ENCODE assay signal across 17 mouse cellular contexts in the genomic region with DNA sequence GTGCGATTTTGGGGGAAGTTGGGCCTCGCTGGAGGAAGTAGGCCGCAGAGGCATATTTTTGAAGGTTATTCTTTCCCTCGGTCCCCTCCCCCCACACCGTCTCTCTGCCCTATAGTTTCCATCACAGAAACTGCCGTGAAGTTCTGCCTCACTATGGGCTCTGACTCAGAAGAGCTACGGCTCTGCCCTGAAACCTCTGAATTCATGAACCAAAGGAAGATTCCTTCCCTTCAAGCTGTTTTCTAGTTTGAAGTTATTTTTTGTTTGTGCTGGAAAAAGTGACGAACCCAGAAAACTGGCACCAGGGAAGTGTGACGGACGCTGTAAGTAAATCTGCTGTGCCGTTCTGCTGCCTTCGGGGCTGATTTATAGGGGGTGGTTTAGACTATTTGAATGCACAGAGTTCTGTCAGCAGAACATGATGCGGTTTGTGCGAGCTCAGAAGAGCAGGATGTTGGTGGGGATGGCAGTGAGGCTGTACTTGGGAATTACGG.
DNase-seq lines count a peak whose midpoint lies in the region; ATAC-seq and TF ChIP-seq lines count a peak whose summit lies in the region.
"Had no signal": no experiment of that assay in that cellular context is flagged by ENCODE, and none has a peak within 500 bp of the region (broad histone marks: within the 10 kb centered on the region; RNA-seq: fewer than 3 reads in every experiment).

No protein-coding gene starts in this region.

- WGBS in forebrain, embryonic 13.5 days = 82% methylated on average over 15 of the region's 15 CpGs
- WGBS in forebrain, embryonic 11.5 days = 86% methylated on average over 15 of the region's 15 CpGs
- WGBS in midbrain, embryonic 13.5 days = 87% methylated on average over 15 of the region's 15 CpGs
- WGBS in midbrain, embryonic 10.5 days = 91% methylated on average over 15 of the region's 15 CpGs
- WGBS in heart, adult 2 months = 80% methylated on average over 15 of the region's 15 CpGs

- H3K4me1 ChIP-seq in forebrain, embryonic 13.5 days = peaks cover 39% of the 10 kb centered on the region
- peaks cover 15% of the 10 kb centered on the region for H3K4me1 ChIP-seq in forebrain, embryonic 11.5 days (replicated peaks; ENCODE audit: control insufficient read depth, insufficient read depth, low read length)
- H3K4me1 ChIP-seq in midbrain, embryonic 13.5 days (replicated peaks) = peaks cover 26% of the 10 kb centered on the region
- peaks cover 33% of the 10 kb centered on the region for H3K4me1 ChIP-seq in midbrain, embryonic 10.5 days
- H3K4me1 ChIP-seq in heart, adult 2 months (ENCODE audit: control insufficient read depth, insufficient read depth, low read length) = no peaks in the 10 kb centered on the region
- H3K4me1 ChIP-seq: liver, embryonic 13.5 days had no signal

- TF ChIP-seq CTCF in heart, adult 2 months (IDR thresholded peaks at IDR 0.05) = no peak

- H3K27me3 ChIP-seq in forebrain, embryonic 13.5 days = no peaks in the 10 kb centered on the region
- H3K27me3 ChIP-seq in forebrain, embryonic 11.5 days (ENCODE audit: control insufficient read depth, insufficient read depth, low read length) = no peaks in the 10 kb centered on the region
- H3K27me3 ChIP-seq in midbrain, embryonic 13.5 days = no peaks in the 10 kb centered on the region
- H3K27me3 ChIP-seq in midbrain, embryonic 10.5 days (ENCODE audit: low read depth, poor library complexity, severe bottlenecking) = no peaks in the 10 kb centered on the region
- no peaks in the 10 kb centered on the region for H3K27me3 ChIP-seq in splenic B cell, adult 2 months (ENCODE audit: control insufficient read depth, insufficient read depth, low read length, poor library complexity, severe bottlenecking)
- H3K27me3 ChIP-seq in heart, adult 2 months (ENCODE audit: control insufficient read depth, insufficient read depth, low read length) = no peaks in the 10 kb centered on the region
- H3K27me3 ChIP-seq: liver, embryonic 13.5 days; lung, embryonic 15.5 days; stomach, embryonic 15.5 days had no signal

- no peak overlapping the region for H3K9ac ChIP-seq in forebrain, embryonic 13.5 days
- H3K9ac ChIP-seq in forebrain, embryonic 11.5 days (ENCODE audit: low read length) = no peak overlapping the region
- no peak overlapping the region for H3K9ac ChIP-seq in midbrain, embryonic 13.5 days (replicated peaks)
- H3K9ac ChIP-seq in heart, adult 2 months (ENCODE audit: low read depth, low read length) = no peak overlapping the region
- H3K9ac ChIP-seq: liver, embryonic 13.5 days; lung, embryonic 15.5 days; stomach, embryonic 15.5 days had no signal

- no peak overlapping the region for H3K4me3 ChIP-seq in forebrain, embryonic 13.5 days
- no peak overlapping the region for H3K4me3 ChIP-seq in forebrain, embryonic 11.5 days (ENCODE audit: low read depth, low read length)
- no peak overlapping the region for H3K4me3 ChIP-seq in midbrain, embryonic 13.5 days (replicated peaks)
- no peak overlapping the region for H3K4me3 ChIP-seq in midbrain, embryonic 10.5 days
- H3K4me3 ChIP-seq in heart, adult 2 months = no peak overlapping the region
- H3K4me3 ChIP-seq: liver, embryonic 13.5 days; lung, embryonic 15.5 days; stomach, embryonic 15.5 days had no signal

- H3K27ac ChIP-seq in forebrain, embryonic 13.5 days = peak overlapping the region; percentile 86; the same call in 1 of the 2 replicates
- H3K27ac ChIP-seq in forebrain, embryonic 11.5 days (ENCODE audit: low read depth, low read length) = no peak overlapping the region
- H3K27ac ChIP-seq in midbrain, embryonic 13.5 days = peak overlapping the region; percentile 25; the same call in 1 of the 2 replicates
- no peak overlapping the region for H3K27ac ChIP-seq in midbrain, embryonic 10.5 days (replicated peaks)
- H3K27ac ChIP-seq in heart, adult 2 months = no peak overlapping the region
- H3K27ac ChIP-seq: liver, embryonic 13.5 days; lung, embryonic 15.5 days; macrophage; stomach, embryonic 15.5 days had no signal

- intact Hi-C loops in heart, adult 2 months (cut with DNase I) = no loop called here

- TF ChIP-seq EP300 in heart, adult 2 months (IDR thresholded peaks at IDR 0.05; ENCODE audit: insufficient read depth, low read depth, low read length) = no peak

- peaks cover 5% of the 10 kb centered on the region for H3K9me3 ChIP-seq in forebrain, embryonic 13.5 days (replicated peaks)
- no peaks in the 10 kb centered on the region for H3K9me3 ChIP-seq in forebrain, embryonic 11.5 days (ENCODE audit: control insufficient read depth, low read length)
- no peaks in the 10 kb centered on the region; the same call in 1 of the 2 replicates for H3K9me3 ChIP-seq in midbrain, embryonic 13.5 days
- H3K9me3 ChIP-seq in midbrain, embryonic 10.5 days (replicated peaks) = peaks cover 5% of the 10 kb centered on the region; the same call in 1 of the 2 replicates
- H3K9me3 ChIP-seq: G1E; liver, embryonic 13.5 days; lung, embryonic 15.5 days; stomach, embryonic 15.5 days had no signal

- DNase-seq in forebrain, embryonic 11.5 days (ENCODE audit: low spot score) = no peak
- no peak for DNase-seq in midbrain, embryonic 10.5 days (ENCODE audit: low spot score)
- peak; percentile 3 for DNase-seq in splenic B cell, adult 2 months (ENCODE audit: low read depth, low spot score)
- no peak for DNase-seq in heart, adult 2 months
- DNase-seq in thymus, postnatal 36 days = no peak
- DNase-seq: B cell, adult 2 months; kidney, postnatal 10 days; liver, embryonic 13.5 days had no signal

- H3K4me2 ChIP-seq in forebrain, embryonic 13.5 days = no peak overlapping the region
- no peak overlapping the region for H3K4me2 ChIP-seq in forebrain, embryonic 11.5 days (ENCODE audit: low read depth, low read length, severe bottlenecking)
- H3K4me2 ChIP-seq in midbrain, embryonic 13.5 days (replicated peaks) = no peak overlapping the region
- H3K4me2 ChIP-seq: liver, embryonic 13.5 days; lung, embryonic 15.5 days; stomach, embryonic 15.5 days had no signal

- no peak for TF ChIP-seq POLR2A in heart, adult 2 months (IDR thresholded peaks at IDR 0.05; ENCODE audit: insufficient read depth, low read depth, low read length)

- H3K79me2 ChIP-seq in heart, adult 2 months (replicated peaks; ENCODE audit: control insufficient read depth, insufficient read depth, low read length) = no peaks in the 10 kb centered on the region

- H3K36me3 ChIP-seq in forebrain, embryonic 13.5 days (ENCODE audit: poor library complexity, severe bottlenecking) = peaks cover 83% of the 10 kb centered on the region
- peaks cover 39% of the 10 kb centered on the region for H3K36me3 ChIP-seq in forebrain, embryonic 11.5 days (ENCODE audit: control insufficient read depth, insufficient read depth, low read length)
- H3K36me3 ChIP-seq in midbrain, embryonic 13.5 days = peaks cover 78% of the 10 kb centered on the region
- peaks cover 100% of the 10 kb centered on the region for H3K36me3 ChIP-seq in midbrain, embryonic 10.5 days
- no peaks in the 10 kb centered on the region for H3K36me3 ChIP-seq in splenic B cell, adult 2 months (ENCODE audit: control insufficient read depth, insufficient read depth, low read length, poor library complexity, severe bottlenecking)
- H3K36me3 ChIP-seq in heart, adult 2 months (ENCODE audit: control insufficient read depth, insufficient read depth, low read length) = no peaks in the 10 kb centered on the region; the same call in 1 of the 2 replicates
- H3K36me3 ChIP-seq: G1E; liver, embryonic 13.5 days had no signal

- no peak for ATAC-seq in forebrain, embryonic 13.5 days
- no peak for ATAC-seq in forebrain, embryonic 11.5 days (replicated peaks; ENCODE audit: low FRiP score)
- ATAC-seq in midbrain, embryonic 13.5 days = no peak
- peak; percentile 33; the same call in 1 of the 2 replicates for ATAC-seq in granulocyte monocyte progenitor cell, adult 5-6 weeks (replicated peaks; ENCODE audit: poor library complexity, severe bottlenecking)
- ATAC-seq: intestine, postnatal 0 days; midbrain, embryonic 16.5 days had no signal

Comparison
In these comparisons a context has a peak if more than half of its experiments do, and no peak if none do; other contexts are left out.
1. H3K27ac ChIP-seq: peak in forebrain, embryonic 13.5 days (single experiment) and midbrain, embryonic 13.5 days (single experiment); none in forebrain, embryonic 11.5 days (single experiment), midbrain, embryonic 10.5 days (single experiment) and heart, adult 2 months (single experiment).